7 mouse cellular contexts compared by ENCODE assay signal in genomic region chr17:29259489-29259888, GRCm38 (mm10). TPM values are rescaled to one million over a fixed set of nuclear protein-coding genes. Genes with fewer than 3 reads are reported as not detected.
A peak's percentile ranks its signal among the peaks of the same experiment; 100 is the strongest.
DNase-seq lines count a peak whose midpoint lies in the region; ATAC-seq and TF ChIP-seq lines count a peak whose summit lies in the region.

No protein-coding gene starts in this region.

- H3K27ac ChIP-seq in MEL (ENCODE audit: control insufficient read depth, low read depth, low read length): no peak overlapping the region
- peak overlapping the region; percentile 78 for H3K27ac ChIP-seq in brown adipose tissue, adult 24 weeks (replicated peaks; ENCODE audit: low read depth, low read length)
- H3K27ac ChIP-seq in forebrain, embryonic 11.5 days (ENCODE audit: low read depth, low read length): no peak overlapping the region
- H3K27ac ChIP-seq in small intestine, adult 2 months (ENCODE audit: insufficient read depth, low read depth, low read length): no peak overlapping the region

- no peak for TF ChIP-seq POLR2A in MEL (IDR thresholded peaks at IDR 0.05; ENCODE audit: control insufficient read depth in 1 of 2, insufficient read depth in 1 of 2, low read depth in 1 of 2, low read length in 2 of 2, poor library complexity in 1 of 2)
- TF ChIP-seq POLR2A in small intestine, adult 2 months (IDR thresholded peaks at IDR 0.05; ENCODE audit: low read depth, low read length): no peak

- peak; percentile 87 for DNase-seq in MEL (ENCODE audit: low read depth, low spot score)
- peak; percentile 89 for DNase-seq in forebrain, embryonic 11.5 days (ENCODE audit: low spot score)
- peak; percentile 77 to 84 for DNase-seq in heart, postnatal 36 days
- peak; percentile 77 to 82 for DNase-seq in layer of hippocampus, postnatal 10 days (ENCODE audit: low spot score in 2 of 2)

- TF ChIP-seq RAD21 in MEL (IDR thresholded peaks at IDR 0.05; ENCODE audit: low read depth, low read length): peak; percentile 14

- ATAC-seq in forebrain, embryonic 11.5 days (replicated peaks; ENCODE audit: low FRiP score): no peak
- peak; percentile 77 for ATAC-seq in megakaryocyte, adult 5-6 weeks (ENCODE audit: poor library complexity, severe bottlenecking)

- TF ChIP-seq EP300 in MEL (IDR thresholded peaks at IDR 0.05; ENCODE audit: low read depth in 1 of 2, low read length in 2 of 2): no peak

- H3K79me2 ChIP-seq in MEL (ENCODE audit: control insufficient read depth, insufficient read depth, low read length, poor library complexity): peaks cover 64% of the 10 kb centered on the region

- H3K4me3 ChIP-seq in MEL (ENCODE audit: control insufficient read depth in 1 of 2, insufficient read depth in 1 of 2, low read depth in 2 of 2, low read length in 2 of 2): no peak overlapping the region
- H3K4me3 ChIP-seq in brown adipose tissue, adult 24 weeks (ENCODE audit: insufficient read depth, low read depth, low read length): no peak overlapping the region
- no peak overlapping the region for H3K4me3 ChIP-seq in forebrain, embryonic 11.5 days (ENCODE audit: low read depth, low read length)
- H3K4me3 ChIP-seq in small intestine, adult 2 months (ENCODE audit: low read depth, low read length): no peak overlapping the region

- peak; percentile 63 to 80 (median 73) for TF ChIP-seq CTCF in MEL (IDR thresholded peaks at IDR 0.05 in 2 of 3, conservative IDR thresholded peaks at IDR 0.05 in 1 of 3; ENCODE audit: control insufficient read depth in 1 of 3, insufficient read depth in 1 of 3, low read depth in 2 of 3, low read length in 3 of 3, poor library complexity in 1 of 3, severe bottlenecking in 1 of 3)
- peak; percentile 100 for TF ChIP-seq CTCF in small intestine, adult 2 months (IDR thresholded peaks at IDR 0.05; ENCODE audit: extremely low read depth, insufficient read length, insufficient replicate concordance, low read depth, low read length)

- peak overlapping the region; percentile 23; the same call in 1 of the 2 replicates for H3K9ac ChIP-seq in MEL (ENCODE audit: control insufficient read depth, low read depth, low read length, poor library complexity, severe bottlenecking)
- peak overlapping the region; percentile 8; the same call in 1 of the 2 replicates for H3K9ac ChIP-seq in forebrain, embryonic 11.5 days (ENCODE audit: low read length)

- H3K9me3 ChIP-seq in MEL (replicated peaks; ENCODE audit: insufficient read depth, low read length): no peaks in the 10 kb centered on the region
- H3K9me3 ChIP-seq in forebrain, embryonic 11.5 days (ENCODE audit: control insufficient read depth, low read length): no peaks in the 10 kb centered on the region

- H3K27me3 ChIP-seq in MEL (ENCODE audit: control insufficient read depth in 1 of 2, insufficient read depth in 2 of 2, low read length in 2 of 2): no peaks in the 10 kb centered on the region
- H3K27me3 ChIP-seq in forebrain, embryonic 11.5 days (ENCODE audit: control insufficient read depth, insufficient read depth, low read length): no peaks in the 10 kb centered on the region
- no peaks in the 10 kb centered on the region for H3K27me3 ChIP-seq in small intestine, adult 2 months (ENCODE audit: control insufficient read depth, insufficient read depth, low read length)

- 6% methylated on average over 3 of the region's 3 CpGs for WGBS in forebrain, embryonic 11.5 days
- 3% methylated on average over 3 of the region's 3 CpGs for WGBS in small intestine, adult 2 months

- peaks cover 7% of the 10 kb centered on the region in 2 experiments; a peak in 3 of 4 replicates for H3K36me3 ChIP-seq in MEL (ENCODE audit: control insufficient read depth in 1 of 2, insufficient read depth in 2 of 2, low read length in 2 of 2)
- H3K36me3 ChIP-seq in forebrain, embryonic 11.5 days (ENCODE audit: control insufficient read depth, insufficient read depth, low read length): no peaks in the 10 kb centered on the region; the same call in 1 of the 2 replicates
- peaks cover 17% of the 10 kb centered on the region for H3K36me3 ChIP-seq in small intestine, adult 2 months (ENCODE audit: control insufficient read depth, insufficient read depth, low read length)

- H3K4me1 ChIP-seq in MEL (ENCODE audit: control insufficient read depth in 1 of 2, insufficient read depth in 2 of 2, low read length in 2 of 2): peaks cover 0 to 20% of the 10 kb centered on the region in 2 experiments; a peak in 3 of 4 replicates
- peaks cover 11% of the 10 kb centered on the region for H3K4me1 ChIP-seq in brown adipose tissue, adult 24 weeks (ENCODE audit: control insufficient read depth, insufficient read depth, insufficient read length, low read length)
- peaks cover 11% of the 10 kb centered on the region; the same call in 1 of the 2 replicates for H3K4me1 ChIP-seq in forebrain, embryonic 11.5 days (replicated peaks; ENCODE audit: control insufficient read depth, insufficient read depth, low read length)
- H3K4me1 ChIP-seq in small intestine, adult 2 months (ENCODE audit: control insufficient read depth, insufficient read depth, insufficient read length, low read length): peaks cover 14% of the 10 kb centered on the region

- intact Hi-C loops in heart, postnatal 36 days (cut with DNase I): loop anchor here (2.0 kb wide), 1 partner anchor 111 kb away; no protein-coding TSS in a partner anchor

- no peak overlapping the region for H3K4me2 ChIP-seq in forebrain, embryonic 11.5 days (ENCODE audit: low read depth, low read length, severe bottlenecking)

TF ChIP-seq in MEL, 35 proteins besides CTCF, POLR2A, EP300 and RAD21:
- no peak for TF ChIP-seq CHD1 (IDR thresholded peaks at IDR 0.05; ENCODE audit: low read depth, low read length)
- peak; percentile 53 for TF ChIP-seq SMC3 (IDR thresholded peaks at IDR 0.05; ENCODE audit: low read depth, low read length)
- TF ChIP-seq MYC (IDR thresholded peaks at IDR 0.05; ENCODE audit: low read depth, low read length): 0 out of 2 replicates have a peak, but pooled peaks have one; percentile 56
- TF ChIP-seq TAL1 (IDR thresholded peaks at IDR 0.05; ENCODE audit: low read length): no peak
- TF ChIP-seq MXI1 (IDR thresholded peaks at IDR 0.05; ENCODE audit: low read depth, low read length): peak; percentile 23; the same call in 1 of the 2 replicates

RNA-seq across cellular contexts. Expression of gene Ppil1, which starts 4.5 kb away (rescaled TPM):
- total RNA-seq in MEL (2012; rRNA removed): 118 and 122 TPM in 2 replicates
- polyA plus RNA-seq in MEL (2012; ENCODE audit: insufficient read depth in 1 of 2, insufficient read length in 2 of 2, low read depth in 1 of 2, low replicate concordance in 2 of 2, missing spikeins in 1 of 2): 100 to 1,000 TPM; 115 to 135 TPM
- polyA plus RNA-seq in brown adipose tissue, adult 24 weeks (2012; ENCODE audit: insufficient read depth, insufficient read length, missing spikeins): 20.1 and 20.9 TPM in 2 replicates
- polyA plus RNA-seq in forebrain, embryonic 11.5 days (2014; fragmentation: Nextera tagmentation; extraction: Ambion mirVana): 180 and 188 TPM in 2 replicates
- 10 to 100 TPM; 27.0 to 27.2 TPM for total RNA-seq in heart, postnatal 36 days (2021)
- 10 to 100 TPM; 20.9 to 21.8 TPM for total RNA-seq in layer of hippocampus, postnatal 10 days (2021)
- 37.5 and 39.4 TPM in 2 replicates for total RNA-seq in megakaryocyte, adult 5-6 weeks (2015)
- 53.6 and 57.3 TPM in 2 replicates for total RNA-seq in megakaryocyte, adult 5-6 weeks (2017)
- 16.3 and 26.0 TPM in 2 replicates for polyA plus RNA-seq in small intestine, adult 2 months (2012; rRNA removed)

RNA-seq across cellular contexts. Expression of gene BC004004, which starts 9.1 kb away (rescaled TPM):
- total RNA-seq in MEL (2012; rRNA removed): 80.7 and 86.3 TPM in 2 replicates
- 10 to 100 TPM in 1 of 2 experiments, not detected in 1; 81.8 TPM for polyA plus RNA-seq in MEL (2012; ENCODE audit: insufficient read depth in 1 of 2, insufficient read length in 2 of 2, low read depth in 1 of 2, low replicate concordance in 2 of 2, missing spikeins in 1 of 2)
- 180 and 221 TPM in 2 replicates for polyA plus RNA-seq in brown adipose tissue, adult 24 weeks (2012; ENCODE audit: insufficient read depth, insufficient read length, missing spikeins)
- polyA plus RNA-seq in forebrain, embryonic 11.5 days (2014; fragmentation: Nextera tagmentation; extraction: Ambion mirVana): 58.2 and 61.5 TPM in 2 replicates
- total RNA-seq in heart, postnatal 36 days (2021): 100 to 1,000 TPM; 228 to 258 TPM
- total RNA-seq in layer of hippocampus, postnatal 10 days (2021): 100 to 1,000 TPM in 1 of 2 experiments, 10 to 100 TPM in 1; 86.0 to 106 TPM
- total RNA-seq in megakaryocyte, adult 5-6 weeks (2015): 65.8 and 70.1 TPM in 2 replicates
- 81.0 and 89.2 TPM in 2 replicates for total RNA-seq in megakaryocyte, adult 5-6 weeks (2017)
- polyA plus RNA-seq in small intestine, adult 2 months (2012; rRNA removed): 22.9 and 48.7 TPM in 2 replicates

RNA-seq across cellular contexts. Expression of gene Cpne5, which starts 21.5 kb away (rescaled TPM):
- 0.19 and 0.20 TPM in 2 replicates for total RNA-seq in MEL (2012; rRNA removed)
- polyA plus RNA-seq in MEL (2012; ENCODE audit: insufficient read depth in 1 of 2, insufficient read length in 2 of 2, low read depth in 1 of 2, low replicate concordance in 2 of 2, missing spikeins in 1 of 2): 1 to 10 TPM in 1 of 2 experiments, not detected in 1; 1.0 TPM
- not detected in 2 replicates for polyA plus RNA-seq in brown adipose tissue, adult 24 weeks (2012; ENCODE audit: insufficient read depth, insufficient read length, missing spikeins)
- polyA plus RNA-seq in forebrain, embryonic 11.5 days (2014; fragmentation: Nextera tagmentation; extraction: Ambion mirVana): 5.5 and 6.8 TPM in 2 replicates
- total RNA-seq in heart, postnatal 36 days (2021): 1 to 10 TPM; 2.8 to 4.6 TPM
- 10 to 100 TPM; 56.5 to 58.3 TPM for total RNA-seq in layer of hippocampus, postnatal 10 days (2021)
- 0.25 TPM in 1 of 2 replicates, not detected in the other for total RNA-seq in megakaryocyte, adult 5-6 weeks (2015)
- not detected in 2 replicates for total RNA-seq in megakaryocyte, adult 5-6 weeks (2017)
- polyA plus RNA-seq in small intestine, adult 2 months (2012; rRNA removed): 0.71 and 2.3 TPM in 2 replicates

RNA-seq across cellular contexts. Expression of gene Pi16, which starts 58.0 kb away (rescaled TPM):
- total RNA-seq in MEL (2012; rRNA removed): 0.08 and 0.16 TPM in 2 replicates
- under 1 TPM in 1 of 2 experiments, not detected in 1; 0.42 TPM for polyA plus RNA-seq in MEL (2012; ENCODE audit: insufficient read depth in 1 of 2, insufficient read length in 2 of 2, low read depth in 1 of 2, low replicate concordance in 2 of 2, missing spikeins in 1 of 2)
- 32.6 and 73.5 TPM in 2 replicates for polyA plus RNA-seq in brown adipose tissue, adult 24 weeks (2012; ENCODE audit: insufficient read depth, insufficient read length, missing spikeins)
- 0.59 and 0.72 TPM in 2 replicates for polyA plus RNA-seq in forebrain, embryonic 11.5 days (2014; fragmentation: Nextera tagmentation; extraction: Ambion mirVana)
- 10 to 100 TPM; 35.9 to 42.4 TPM for total RNA-seq in heart, postnatal 36 days (2021)
- total RNA-seq in layer of hippocampus, postnatal 10 days (2021): 1 to 10 TPM; 1.7 to 2.1 TPM
- total RNA-seq in megakaryocyte, adult 5-6 weeks (2015): 32.6 and 44.2 TPM in 2 replicates
- total RNA-seq in megakaryocyte, adult 5-6 weeks (2017): 59.2 and 64.7 TPM in 2 replicates
- 1.6 and 4.7 TPM in 2 replicates for polyA plus RNA-seq in small intestine, adult 2 months (2012; rRNA removed)

Comparison
In these comparisons a context has a peak if more than half of its experiments do, and no peak if none do; other contexts are left out.
1. RNA of gene Cpne5, which starts 21.5 kb away (total RNA-seq): 56.5 to 58.3 TPM in layer of hippocampus, postnatal 10 days; 2.8 to 4.6 TPM in heart, postnatal 36 days, 0.19 to 0.20 TPM in MEL and 0.25 TPM in megakaryocyte, adult 5-6 weeks; every median in the first group is over 10 times any median in the second.
2. Peak in every context shown above with its lines, with median percentiles within 50 percentile points of each other: DNase-seq.